Mouse (Mus musculus) midbrain, postnatal 0 days (tissue): Measurements from ENCODE around the gene Ngfr. TPM values are rescaled to one million over a fixed set of nuclear protein-coding genes. Genes with fewer than 3 reads are reported as not detected.
A peak's percentile ranks its signal among the peaks of the same experiment; 100 is the strongest.

Experiments used
- ATAC-seq: fragments of 200-750 bp; cut with Nextera tagmentation; 2 replicates; pipeline ENCODE4 v1.8.0; 2017; ENCODE audit warnings: moderate number of reproducible peaks, mild to moderate bottlenecking, moderate TSS enrichment, moderate library complexity; ENCODE audit not compliant: low FRiP score
- DNase-seq: peaks from one replicate; pipeline ENCODE4 v3.0.0-alpha.2; 2015; ENCODE audit warnings: low spot score
- H3K27ac ChIP-seq: fragments of 300-500 bp; sonication (generic); 2 replicates; pipeline ENCODE4 v1.5.1; 2014; ENCODE audit warnings: low read depth, mild to moderate bottlenecking, low read length, mixed read lengths
- H3K27me3 ChIP-seq: fragments of 300-500 bp; sonication (generic); 2 replicates; pipeline ENCODE4 v1.6.1; 2014; ENCODE audit warnings: low read length, control low read depth, mixed read lengths; ENCODE audit not compliant: insufficient read depth
- H3K36me3 ChIP-seq: fragments of 300-500 bp; sonication (generic); 2 replicates; pipeline ENCODE4 v1.6.1; 2014; ENCODE audit warnings: low read length, control low read depth, mixed read lengths; ENCODE audit not compliant: insufficient read depth
- H3K4me1 ChIP-seq: fragments of 300-500 bp; sonication (generic); 2 replicates; pipeline ENCODE4 v1.6.1; 2014; ENCODE audit warnings: mild to moderate bottlenecking, control low read depth, antibody characterized with exemption, low read length, mixed read lengths; ENCODE audit not compliant: insufficient read depth
- H3K4me2 ChIP-seq: fragments of 300-500 bp; sonication (generic); 2 replicates; pipeline ENCODE4 v1.6.1; 2014; ENCODE audit warnings: low read depth, mild to moderate bottlenecking, low read length, mixed read lengths; ENCODE audit not compliant: poor library complexity, severe bottlenecking
- H3K4me3 ChIP-seq: fragments of 300-500 bp; sonication (generic); 2 replicates; pipeline ENCODE4 v1.5.1; 2014; ENCODE audit warnings: low read depth, mild to moderate bottlenecking, low read length, moderate library complexity
- H3K9ac ChIP-seq: fragments of 300-500 bp; sonication (generic); replicated peaks from 2 replicates; pipeline ENCODE4 v1.6.1; 2014; ENCODE audit warnings: mild to moderate bottlenecking, low read length, moderate library complexity, mixed read lengths; ENCODE audit not compliant: poor library complexity, severe bottlenecking
- H3K9me3 ChIP-seq: fragments of 300-500 bp; sonication (generic); 2 replicates; pipeline ENCODE4 v1.6.1; 2016; ENCODE audit warnings: low read length, control low read depth
- CTCF ChIP-seq: IDR thresholded peaks from 2 replicates; pipeline ENCODE4 v1.5.1; 2016; ENCODE audit warnings: antibody characterized with exemption, mild to moderate bottlenecking
- WGBS: fragments of 180-500 bp; shearing (Covaris S2); extraction: QIAGEN DNeasy Blood & Tissue Kit; methylation state at CpG from one replicate; pipeline ENCODE4 v1.1.7; 2014; 5-methylcytosine and 5-hydroxymethylcytosine counted together
- polyA plus RNA-seq: library from polyadenylated mRNA; unstranded; fragments of >200 nt; fragmentation: Nextera tagmentation; extraction: Ambion mirVana; gene quantifications from 2 replicates; pipeline ENCODE4 v1.2.1, GENCODE M21; 2015
- total RNA-seq: library from RNA; depleted of rRNA; stranded (reverse); fragments of >200 nt; gene quantifications from 2 replicates; pipeline ENCODE4 v1.2.3, GENCODE M21; 2014

The Ngfr gene
- total and polyA plus RNA-seq, 2 experiments from 2014 or later, result 5.2 to 16.9 TPM

GRCm38 (mm10) chr11:95584651-95585050 is 2.9 kb downstream of the Ngfr start:
- no peak overlapping the region for H3K9ac ChIP-seq
- H3K4me2 ChIP-seq, result no peak overlapping the region
- no peaks in the 10 kb centered on the region for H3K36me3 ChIP-seq
- TF ChIP-seq CTCF, result no peak
- 11% methylated on average over 9 of the region's 9 CpGs for WGBS
- no peaks in the 10 kb centered on the region for H3K9me3 ChIP-seq
- DNase-seq, result no peak
- peaks cover 63% of the 10 kb centered on the region for H3K27me3 ChIP-seq
- peaks cover 5% of the 10 kb centered on the region; the same call in 1 of the 2 replicates for H3K4me1 ChIP-seq
- H3K4me3 ChIP-seq, result no peak overlapping the region
- ATAC-seq, result no peak
- no peak overlapping the region for H3K27ac ChIP-seq

DNA sequence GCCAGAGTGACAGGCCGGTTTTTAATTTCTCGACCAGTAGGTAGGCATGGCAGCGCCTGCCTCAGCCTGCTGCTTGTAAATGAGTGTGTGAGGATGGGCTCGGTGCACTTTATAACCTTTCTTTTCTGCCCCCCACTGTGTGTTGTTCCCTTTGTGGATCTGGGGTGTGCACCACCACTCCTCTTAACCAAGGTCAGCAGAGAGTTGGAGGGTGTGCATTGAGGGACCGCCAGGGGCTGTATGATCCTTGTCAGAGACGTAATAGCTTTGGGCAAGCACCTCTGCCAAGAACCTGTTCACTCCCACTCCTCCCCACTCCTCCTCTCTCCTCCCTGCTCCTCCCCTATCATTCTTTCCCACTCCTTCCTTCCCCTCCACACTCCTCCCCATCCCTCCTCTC is 4.1 kb downstream of the Ngfr start:
- Histone ChIP-seq H3K9ac (no peak overlapping the region), H3K27ac (no peak overlapping the region), H3K36me3 (no peaks in the 10 kb centered on the region), H3K4me3 (no peak overlapping the region), H3K27me3 (peaks cover 71% of the 10 kb centered on the region), H3K4me1 (peaks cover 5% of the 10 kb centered on the region; the same call in 1 of the 2 replicates), H3K9me3 (no peaks in the 10 kb centered on the region), H3K4me2 (no peak overlapping the region)
- ATAC-seq, result no peak
- no peak for DNase-seq
- WGBS, result 49% methylated on average over 6 of the region's 6 CpGs
- TF ChIP-seq CTCF, result no peak

DNA sequence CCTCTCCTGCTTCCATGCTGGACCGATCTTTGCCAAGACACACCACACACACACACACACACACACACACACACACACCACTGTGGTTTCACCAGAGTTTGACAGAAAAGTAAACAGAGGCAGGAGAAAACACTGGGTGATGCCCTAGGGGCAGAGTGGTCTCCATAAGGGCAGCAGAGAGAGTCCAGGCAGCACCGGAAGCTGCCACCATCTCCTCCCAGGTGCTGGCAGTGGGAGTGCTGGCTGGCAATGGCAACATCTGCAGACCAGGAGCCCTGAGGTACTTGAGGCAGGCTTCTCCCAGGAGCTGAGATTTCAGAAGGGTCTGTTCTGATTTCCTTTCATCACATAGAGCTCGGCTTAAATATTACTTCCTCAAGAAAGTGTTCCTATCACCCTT is 5.3 kb downstream of the Ngfr start:
- Histone ChIP-seq H3K27me3 (peaks cover 81% of the 10 kb centered on the region), H3K9me3 (no peaks in the 10 kb centered on the region), H3K4me3 (no peak overlapping the region), H3K4me1 (peaks cover 5% of the 10 kb centered on the region; the same call in 1 of the 2 replicates), H3K4me2 (no peak overlapping the region), H3K9ac (no peak overlapping the region), H3K36me3 (no peaks in the 10 kb centered on the region), H3K27ac (no peak overlapping the region)
- 68% methylated on average over 3 of the region's 3 CpGs for WGBS
- TF ChIP-seq CTCF, result no peak
- ATAC-seq (no peak), DNase-seq (no peak)

GRCm38 (mm10) chr11:95579455-95579854 is 8.1 kb downstream of the Ngfr start:
- Histone ChIP-seq H3K9ac (no peak overlapping the region), H3K27me3 (peaks cover 66% of the 10 kb centered on the region), H3K27ac (no peak overlapping the region), H3K36me3 (no peaks in the 10 kb centered on the region), H3K9me3 (no peaks in the 10 kb centered on the region), H3K4me3 (no peak overlapping the region), H3K4me2 (no peak overlapping the region), H3K4me1 (no peaks in the 10 kb centered on the region)
- TF ChIP-seq CTCF, result no peak
- 33% methylated on average over 6 of the region's 6 CpGs for WGBS
- no peak for DNase-seq
- no peak for ATAC-seq

DNA sequence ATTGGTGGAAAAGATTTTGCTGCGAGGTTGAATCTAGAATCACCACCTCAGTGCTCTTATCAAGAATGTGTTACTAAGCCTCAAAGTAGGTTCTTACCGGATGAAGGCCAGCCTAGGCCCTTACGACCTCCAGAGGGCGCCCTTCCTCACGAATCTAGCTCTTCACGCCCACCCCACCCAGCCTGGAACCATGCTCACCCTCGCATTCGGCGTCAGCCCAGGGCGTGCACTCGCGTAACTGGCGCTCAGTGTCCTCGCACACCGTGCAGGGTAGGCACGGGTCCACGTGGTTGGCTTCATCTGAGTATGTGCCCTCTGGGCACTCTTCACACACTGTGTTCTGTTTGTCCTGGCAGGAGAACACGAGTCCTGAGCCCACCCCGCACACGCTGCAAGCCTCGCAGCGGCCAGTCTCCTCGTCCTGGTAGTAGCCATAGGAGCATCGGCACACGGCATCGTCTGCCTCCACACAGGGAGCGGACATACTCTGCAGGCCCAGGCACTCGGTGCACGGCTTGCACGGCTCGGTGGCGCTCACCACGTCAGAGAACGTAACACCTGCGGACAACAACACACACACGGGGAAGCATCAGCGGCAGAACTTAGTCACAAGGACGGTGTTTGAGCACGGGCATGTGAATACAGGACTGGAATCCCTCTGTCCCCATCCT is 9.6 kb downstream of the Ngfr start:
- H3K27me3 ChIP-seq, result peaks cover 51% of the 10 kb centered on the region
- ATAC-seq, result peak; percentile 57; the same call in 1 of the 2 replicates
- H3K36me3 ChIP-seq, result no peaks in the 10 kb centered on the region
- peak overlapping the region; percentile 44 for H3K4me2 ChIP-seq
- H3K9me3 ChIP-seq, result no peaks in the 10 kb centered on the region
- H3K27ac ChIP-seq, result no peak overlapping the region
- TF ChIP-seq CTCF, result peak; percentile 77
- H3K4me1 ChIP-seq, result no peaks in the 10 kb centered on the region
- peak overlapping the region; percentile 20; the same call in 1 of the 2 replicates for H3K9ac ChIP-seq
- 11% methylated on average over 39 of the region's 39 CpGs for WGBS
- H3K4me3 ChIP-seq, result peak overlapping the region; percentile 19; the same call in 1 of the 2 replicates
- DNase-seq, result peak; percentile 82

- TF ChIP-seq CTCF, result no peak
- Histone ChIP-seq H3K9ac (no peak overlapping the region), H3K4me3 (no peak overlapping the region), H3K27ac (no peak overlapping the region), H3K4me2 (no peak overlapping the region), H3K27me3 (peaks cover 40% of the 10 kb centered on the region), H3K36me3 (no peaks in the 10 kb centered on the region), H3K4me1 (no peaks in the 10 kb centered on the region), H3K9me3 (no peaks in the 10 kb centered on the region)
- ATAC-seq (no peak), DNase-seq (no peak)
- WGBS, result 82% methylated on average over 8 of the region's 8 CpGs
Measured at GRCm38 (mm10) chr11:95576299-95576698, 11.2 kb downstream of the Ngfr start.
